Mouse (Mus musculus) central nervous system, embryonic 18 days (tissue): Measurements from ENCODE around the gene Chst4. TPM values are rescaled to one million over a fixed set of nuclear protein-coding genes. Genes with fewer than 3 reads are reported as not detected.

Experiments
- polyA plus RNA-seq: library from polyadenylated mRNA; depleted of rRNA; stranded (reverse); fragments of >200 nt; gene quantifications from 2 replicates; pipeline ENCODE4 v1.2.3, GENCODE M21; 2012; rRNA removed

Gene Chst4
- polyA plus RNA-seq, result not detected in 2 replicates

GRCm38 (mm10) chr8:110039659-110040058, at the start of gene Chst4:
Chst4 (minus strand) TSS chr8:110039740.

GRCm38 (mm10) chr8:110079282-110080221, 40.0 kb upstream of the Chst4 start, which contains the start of gene Zfp612:
Zfp612 (plus strand) TSS chr8:110079746.

DNA sequence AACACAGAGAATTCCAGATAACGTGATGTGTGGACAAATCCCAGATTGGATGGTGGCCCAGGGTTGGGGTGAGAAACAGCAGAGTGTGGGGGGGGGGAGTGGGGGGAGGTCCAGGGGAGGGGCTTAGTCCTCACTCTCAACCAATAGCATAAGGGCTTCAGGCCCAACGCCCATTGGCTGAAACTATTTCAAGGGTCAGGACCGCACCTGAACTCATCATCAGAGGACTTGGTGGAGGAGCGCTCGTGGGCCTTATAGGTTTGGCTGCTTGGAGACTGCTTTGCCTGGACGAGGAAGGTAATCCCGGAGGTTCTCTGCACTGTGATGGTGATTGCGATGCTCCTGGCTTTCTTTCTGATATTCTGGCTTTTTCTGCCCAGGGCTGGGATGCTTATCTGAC, 49.3 kb downstream of the Chst4 start, which contains the start of gene Tat:
Gene Tat, plus strand, starts transcription at position 214 of the 400 bp plus-strand sequence.

Other genes with a start within 250 kb of the Chst4 start
- 17.6 and 19.6 TPM in 2 replicates for gene Phlpp2, start 171.2 kb downstream of the Chst4 start, polyA plus RNA-seq
- gene Marveld3, start 77.5 kb downstream of the Chst4 start, polyA plus RNA-seq, result 0.53 and 0.60 TPM in 2 replicates
- gene Tat, start 49.3 kb downstream of the Chst4 start, polyA plus RNA-seq, result 0.09 and 0.12 TPM in 2 replicates
- 13.5 and 15.0 TPM in 2 replicates for gene Zfp612, start 40.0 kb upstream of the Chst4 start, polyA plus RNA-seq
- not detected in 2 replicates for gene Gm21964, start 61.5 kb upstream of the Chst4 start, polyA plus RNA-seq
- not detected in 2 replicates for gene Gm17720, start 63.0 kb upstream of the Chst4 start, polyA plus RNA-seq
- 81.8 and 116 TPM in 2 replicates for gene Calb2, start 128.5 kb upstream of the Chst4 start, polyA plus RNA-seq
- 13.1 and 15.1 TPM in 2 replicates for gene Cmtr2, start 175.9 kb upstream of the Chst4 start, polyA plus RNA-seq
- gene Hydin, start 227.2 kb upstream of the Chst4 start, polyA plus RNA-seq, result 0.26 and 0.43 TPM in 2 replicates